Mouse (Mus musculus) ZHBTc4 (cell line): Measurements from ENCODE around the gene Tas2r123.

Experiments
- DNase-seq: peaks from one replicate; pipeline ENCODE4 v3.0.0-alpha.2; 2011; ENCODE audit warnings: low read depth, low spot score

The Tas2r123 gene

GRCm38 (mm10) chr6:132846842-132847241 is at the start of gene Tas2r123:
Tas2r123 (plus strand) TSS chr6:132847142.
- no peak for DNase-seq

- DNase-seq = no peak
Observed at GRCm38 (mm10) chr6:132802518-132802917, 44.4 kb upstream of the Tas2r123 start, which contains the start of gene Tas2r117. Tas2r117 (plus strand) TSS chr6:132802818.

GRCm38 (mm10) chr6:132855138-132855537 is 8.2 kb downstream of the Tas2r123 start, which contains the start of gene Tas2r116:
Tas2r116 (plus strand) TSS chr6:132855438.
- no peak for DNase-seq

GRCm38 (mm10) chr6:132867708-132868107 is 20.8 kb downstream of the Tas2r123 start, which contains the start of gene Tas2r110:
Tas2r110 (plus strand) TSS chr6:132868008.
- DNase-seq = no peak

- no peak for DNase-seq
Observed at GRCm38 (mm10) chr6:132892711-132893110, 45.8 kb downstream of the Tas2r123 start, which contains the start of gene Tas2r113. Tas2r113 (plus strand) TSS chr6:132893011.
